ENCODE assay signal across 9 mouse cellular contexts in genomic region chr7:143058221-143058697, GRCm38 (mm10). TPM values are rescaled to one million over a fixed set of nuclear protein-coding genes. Genes with fewer than 3 reads are reported as not detected.
DNase-seq lines count a peak whose midpoint lies in the region; ATAC-seq and TF ChIP-seq lines count a peak whose summit lies in the region.
"Had no signal": no experiment of that assay in that cellular context is flagged by ENCODE, and none has a peak within 500 bp of the region (broad histone marks: within the 10 kb centered on the region; RNA-seq: fewer than 3 reads in every experiment).

No protein-coding gene starts in this region.

- peak; percentile 52 to 71 for DNase-seq in adrenal gland, adult (ENCODE audit: inconsistent age in 2 of 2, low spot score in 1 of 2)
- no peak for DNase-seq in adrenal gland, adult 8-10 months
- DNase-seq in thymus, postnatal 25 days: peak; percentile 13
- DNase-seq in thymus, postnatal 4 days: no peak
- no peak for DNase-seq in limb, embryonic 14.5 days (ENCODE audit: low spot score)
- no peak for DNase-seq in embryo, embryonic 10 days (ENCODE audit: low spot score)
- DNase-seq in ovary, adult 18-20 months (ENCODE audit: low spot score): no peak
- no peak for DNase-seq in gastrocnemius, adult 18-20 months (ENCODE audit: low spot score)
- DNase-seq: cerebellum, adult 11-12 months had no signal

- H3K4me1 ChIP-seq in limb, embryonic 14.5 days (ENCODE audit: control insufficient read depth, insufficient read depth, low read length): peaks cover 50% of the 10 kb centered on the region

- WGBS in limb, embryonic 14.5 days: 73% methylated on average over 5 of the region's 5 CpGs

- no peak overlapping the region for H3K9ac ChIP-seq in limb, embryonic 14.5 days (ENCODE audit: low read depth, low read length, severe bottlenecking)

- TF ChIP-seq POLR2A in limb, embryonic 14.5 days (IDR thresholded peaks at IDR 0.05; ENCODE audit: borderline replicate concordance, extremely low read depth, insufficient read depth, insufficient read length): no peak

- H3K4me2 ChIP-seq in limb, embryonic 14.5 days (replicated peaks; ENCODE audit: low read depth, low read length, severe bottlenecking): no peak overlapping the region

- no peak overlapping the region for H3K4me3 ChIP-seq in limb, embryonic 14.5 days (replicated peaks; ENCODE audit: low read length)

- peak overlapping the region; percentile 65 for H3K27ac ChIP-seq in limb, embryonic 14.5 days (replicated peaks; ENCODE audit: low read depth, low read length)

- no peaks in the 10 kb centered on the region for H3K27me3 ChIP-seq in limb, embryonic 14.5 days (ENCODE audit: control insufficient read depth, insufficient read depth, low read length)

- H3K9me3 ChIP-seq in limb, embryonic 14.5 days (ENCODE audit: control insufficient read depth, low read length): no peaks in the 10 kb centered on the region

- H3K36me3 ChIP-seq in limb, embryonic 14.5 days (ENCODE audit: control insufficient read depth, insufficient read depth, low read length): peaks cover 65% of the 10 kb centered on the region

- no peak for ATAC-seq in limb, embryonic 14.5 days (ENCODE audit: low FRiP score, low read depth)

RNA-seq across cellular contexts. Expression of gene Cd81, which starts 5.7 kb away (rescaled TPM):
- total RNA-seq in adrenal gland, adult 8-10 months (2022): 100 to 1,000 TPM; 689 to 780 (median 728) TPM
- polyA plus RNA-seq in limb, embryonic 14.5 days (2012; rRNA removed): 456 and 528 TPM in 2 replicates
- 658 and 696 TPM in 2 replicates for polyA plus RNA-seq in limb, embryonic 14.5 days (2014; fragmentation: Nextera tagmentation; extraction: Ambion mirVana)
- 100 to 1,000 TPM in 1 of 2 experiments, 10 to 100 TPM in 1; 97.2 to 115 TPM for total RNA-seq in gastrocnemius, adult 18-20 months (2021)

RNA-seq across cellular contexts. Expression of gene Tssc4, which starts 10.8 kb away (rescaled TPM):
- total RNA-seq in adrenal gland, adult 8-10 months (2022): 10 to 100 TPM; 26.5 to 36.9 (median 33.5) TPM
- polyA plus RNA-seq in limb, embryonic 14.5 days (2012; rRNA removed): 130 and 174 TPM in 2 replicates
- polyA plus RNA-seq in limb, embryonic 14.5 days (2014; fragmentation: Nextera tagmentation; extraction: Ambion mirVana): 65.0 and 67.0 TPM in 2 replicates
- 1 to 10 TPM; 6.7 to 8.0 TPM for total RNA-seq in gastrocnemius, adult 18-20 months (2021)

RNA-seq across cellular contexts. Expression of gene Trpm5, which starts 36.2 kb away (rescaled TPM):
- under 1 TPM; 0.17 to 0.32 (median 0.27) TPM for total RNA-seq in adrenal gland, adult 8-10 months (2022)
- 63.4 and 71.2 TPM in 2 replicates for polyA plus RNA-seq in limb, embryonic 14.5 days (2012; rRNA removed)
- polyA plus RNA-seq in limb, embryonic 14.5 days (2014; fragmentation: Nextera tagmentation; extraction: Ambion mirVana): 24.1 and 24.2 TPM in 2 replicates
- total RNA-seq in gastrocnemius, adult 18-20 months (2021): not detected

RNA-seq across cellular contexts. Expression of gene Kcnq1, which starts 47.9 kb away (rescaled TPM):
- total RNA-seq in adrenal gland, adult 8-10 months (2022): 10 to 100 TPM in 2 of 4 experiments, 1 to 10 TPM in 2; 3.7 to 14.9 (median 9.0) TPM
- 1.7 and 2.7 TPM in 2 replicates for polyA plus RNA-seq in limb, embryonic 14.5 days (2012; rRNA removed)
- polyA plus RNA-seq in limb, embryonic 14.5 days (2014; fragmentation: Nextera tagmentation; extraction: Ambion mirVana): 1.3 and 1.5 TPM in 2 replicates
- total RNA-seq in gastrocnemius, adult 18-20 months (2021): under 1 TPM; 0.50 to 0.57 TPM

RNA-seq across cellular contexts. Expression of gene Tspan32, which starts 53.4 kb away (rescaled TPM):
- 1 to 10 TPM; 1.1 to 2.3 (median 1.7) TPM for total RNA-seq in adrenal gland, adult 8-10 months (2022)
- polyA plus RNA-seq in limb, embryonic 14.5 days (2012; rRNA removed): 5.1 and 5.5 TPM in 2 replicates
- polyA plus RNA-seq in limb, embryonic 14.5 days (2014; fragmentation: Nextera tagmentation; extraction: Ambion mirVana): 6.0 and 7.3 TPM in 2 replicates
- under 1 TPM in 1 of 2 experiments, not detected in 1; 0.40 TPM for total RNA-seq in gastrocnemius, adult 18-20 months (2021)

Comparison
In these comparisons a context has a peak if more than half of its experiments do, and no peak if none do; other contexts are left out.
1. DNase-seq: peak in adrenal gland, adult (2 of 2) and thymus, postnatal 25 days (single experiment); none in adrenal gland, adult 8-10 months (single experiment), thymus, postnatal 4 days (single experiment), limb, embryonic 14.5 days (single experiment), embryo, embryonic 10 days (single experiment), ovary, adult 18-20 months (single experiment) and gastrocnemius, adult 18-20 months (single experiment).
2. RNA of gene Cd81, which starts 5.7 kb away (total RNA-seq): 689 to 780 TPM in adrenal gland, adult 8-10 months; 97.2 to 115 TPM in gastrocnemius, adult 18-20 months; every median in the first group is over 4 times any median in the second.